Mouse (Mus musculus) bone marrow macrophage, adult 2 months (primary cell): ENCODE measurements around the gene Numbl.

Source experiments
- CTCF ChIP-seq: IDR thresholded peaks from 2 replicates; pipeline ENCODE4 v1.5.1; 2012; ENCODE audit warnings: low read depth, mild to moderate bottlenecking, low read length, moderate library complexity
- POLR2A ChIP-seq: IDR thresholded peaks from 2 replicates; pipeline ENCODE4 v1.6.1; 2012; ENCODE audit warnings: mild to moderate bottlenecking, low read depth, low read length, borderline replicate concordance

- TF ChIP-seq CTCF (no peak), POLR2A (no peak)
These were observed 22.5 kb upstream of the Numbl start for GRCm38 (mm10) chr7:27235726-27236125.
